Mouse (Mus musculus) CH12.LX (cell line): ENCODE measurements around the gene Psmd1. TPM values are rescaled to one million over a fixed set of nuclear protein-coding genes. Genes with fewer than 3 reads are reported as not detected.

Experiments used
- DNase-seq: peaks from one replicate; pipeline ENCODE4 v3.0.0-alpha.2; 2013; ENCODE audit errors: extremely low read depth
- H3K27ac ChIP-seq: 2 replicates; pipeline ENCODE4 v1.5.1; 2012; ENCODE audit warnings: low read depth, mild to moderate bottlenecking, control low read depth, moderate library complexity; ENCODE audit not compliant: insufficient read depth
- H3K27me3 ChIP-seq: replicated peaks from 2 replicates; pipeline ENCODE3; 2012; ENCODE audit warnings: inconsistent platforms
- H3K36me3 ChIP-seq, 2 experiments: replicated peaks in 1 of 2; 2 replicates each; pipeline versions ENCODE3 to v1.6.1; 2012; ENCODE audit warnings: inconsistent platforms in 1 of 2, low read length in 1 of 2, mild to moderate bottlenecking in 1 of 2, mixed read lengths in 1 of 2, moderate library complexity in 1 of 2; ENCODE audit not compliant: control insufficient read depth in 1 of 2, insufficient read depth in 1 of 2
- H3K4me1 ChIP-seq, 2 experiments: 2 replicates each; pipeline ENCODE4 v1.6.1; 2012; ENCODE audit warnings: inconsistent platforms in 1 of 2, moderate library complexity in 1 of 2; ENCODE audit not compliant: insufficient read depth in 2 of 2, control insufficient read depth in 1 of 2
- H3K4me2 ChIP-seq: 2 replicates; pipeline ENCODE4 v1.6.1; 2012; ENCODE audit warnings: low read depth, mild to moderate bottlenecking, control low read depth; ENCODE audit not compliant: poor library complexity, insufficient read depth, severe bottlenecking
- H3K4me3 ChIP-seq, 3 experiments: fragments of 150-350 bp in 1 of 3; sonication (generic) in 1 of 3; replicated peaks in 1 of 3; 2 replicates each; pipeline versions ENCODE3 to v1.5.1; 2011 to 2012; ENCODE audit warnings: low read depth in 2 of 3, low read length in 2 of 3, mild to moderate bottlenecking in 2 of 3, moderate library complexity in 2 of 3, control low read depth in 1 of 3, improper control_type of control experiment in 1 of 3, inconsistent platforms in 1 of 3, mixed read lengths in 1 of 3; ENCODE audit not compliant: poor library complexity in 1 of 3
- H3K79me2 ChIP-seq: replicated peaks from 2 replicates; pipeline ENCODE4 v1.6.1; 2012; ENCODE audit warnings: mild to moderate bottlenecking, moderate library complexity; ENCODE audit not compliant: control insufficient read depth, poor library complexity, insufficient read depth, severe bottlenecking; ENCODE audit errors: extremely low read depth
- H3K9ac ChIP-seq: 2 replicates; pipeline ENCODE4 v1.6.1; 2012; ENCODE audit warnings: low read depth, mild to moderate bottlenecking, control low read depth, moderate library complexity; ENCODE audit not compliant: insufficient read depth
- H3K9me3 ChIP-seq: replicated peaks from 2 replicates; pipeline ENCODE3; 2012; ENCODE audit warnings: low read length, inconsistent platforms, mixed read lengths
- CTCF ChIP-seq, 2 experiments: IDR thresholded peaks in 1 of 2; conservative IDR thresholded peaks in 1 of 2; 2 replicates each; pipeline ENCODE4 v1.5.1; 2011 to 2012; ENCODE audit warnings: low read depth in 2 of 2, low read length in 2 of 2, improper control_type of control experiment in 1 of 2, inconsistent platforms in 1 of 2, mild to moderate bottlenecking in 1 of 2, moderate library complexity in 1 of 2
- ELF1 ChIP-seq: IDR thresholded peaks from 2 replicates; pipeline ENCODE4 v1.6.1; 2014; ENCODE audit warnings: low read depth, mild to moderate bottlenecking, inconsistent platforms, low read length, improper control_type of control experiment
- HCFC1 ChIP-seq: IDR thresholded peaks from 2 replicates; pipeline ENCODE4 v1.6.1; 2012; ENCODE audit warnings: low read depth, mild to moderate bottlenecking, inconsistent platforms, low read length, improper control_type of control experiment
- JUN ChIP-seq: IDR thresholded peaks from 2 replicates; pipeline ENCODE4 v1.6.1; 2011; ENCODE audit warnings: low read depth, mild to moderate bottlenecking, low read length, improper control_type of control experiment, moderate library complexity; ENCODE audit not compliant: insufficient read depth
- JUND ChIP-seq: conservative IDR thresholded peaks from 2 replicates; pipeline ENCODE4 v1.6.1; 2011; ENCODE audit warnings: low read depth, low read length, improper control_type of control experiment
- KAT2A ChIP-seq: IDR thresholded peaks from 2 replicates; pipeline ENCODE4 v1.6.1; 2012; ENCODE audit warnings: low read length, improper control_type of control experiment, inconsistent platforms; ENCODE audit not compliant: insufficient replicate concordance
- MAX ChIP-seq: IDR thresholded peaks from 2 replicates; pipeline ENCODE4 v1.6.1; 2011; ENCODE audit warnings: low read length, improper control_type of control experiment
- MXI1 ChIP-seq: IDR thresholded peaks from 2 replicates; pipeline ENCODE4 v1.6.1; 2011; ENCODE audit warnings: mild to moderate bottlenecking, low read depth, low read length, improper control_type of control experiment
- NELFE ChIP-seq: IDR thresholded peaks from 2 replicates; pipeline ENCODE4 v1.6.1; 2011; ENCODE audit warnings: low read depth, low read length, improper control_type of control experiment
- NRF1 ChIP-seq: IDR thresholded peaks from 2 replicates; pipeline ENCODE4 v1.6.1; 2014; ENCODE audit warnings: low read depth, mild to moderate bottlenecking, inconsistent platforms, low read length, improper control_type of control experiment, moderate library complexity
- RCOR1 ChIP-seq: conservative IDR thresholded peaks from 2 replicates; pipeline ENCODE4 v1.6.1; 2012; ENCODE audit warnings: low read depth, mild to moderate bottlenecking, inconsistent platforms, low read length, improper control_type of control experiment
- SIN3A ChIP-seq: IDR thresholded peaks from 2 replicates; pipeline ENCODE4 v1.6.1; 2012; ENCODE audit warnings: low read length, improper control_type of control experiment, inconsistent platforms
- SMC3 ChIP-seq: IDR thresholded peaks from 2 replicates; pipeline ENCODE4 v1.6.1; 2011; ENCODE audit warnings: low read depth, low read length, improper control_type of control experiment
- TBP ChIP-seq: conservative IDR thresholded peaks from 2 replicates; pipeline ENCODE4 v1.6.1; 2011; ENCODE audit warnings: low read depth, low read length, improper control_type of control experiment
- TCF12 ChIP-seq: IDR thresholded peaks from 2 replicates; pipeline ENCODE4 v1.6.1; 2014; ENCODE audit warnings: low read depth, mild to moderate bottlenecking, inconsistent platforms, low read length, improper control_type of control experiment
- UBTF ChIP-seq: IDR thresholded peaks from 2 replicates; pipeline ENCODE4 v1.6.1; 2012; ENCODE audit warnings: low read depth, mild to moderate bottlenecking, inconsistent platforms, low read length, improper control_type of control experiment, moderate library complexity
- ZNF384 ChIP-seq: IDR thresholded peaks from 2 replicates; pipeline ENCODE4 v1.6.1; 2012; ENCODE audit warnings: low read depth, low read length, improper control_type of control experiment, inconsistent platforms
- dilution Hi-C: fragments of 300-500 bp; cut with MboI; formaldehyde crosslinking; loops from 2 replicates; pipeline ENCODE4 v1.14.3; 2020; ENCODE audit warnings: low sequenced_read_pairs; ENCODE audit not compliant: extremely low pct_unique_long_range_greater_than_20kb, extremely low pct_ligation_motif_present
- in situ Hi-C: fragments of 300-500 bp; cut with MboI; formaldehyde crosslinking; loops from 3 replicates; pipeline ENCODE4 v1.14.3; 2019; ENCODE audit warnings: low sequenced_read_pairs, low pct_ligation_motif_present, low pct_unique_long_range_greater_than_20kb, mixed read lengths
- polyA plus RNA-seq: library from polyadenylated mRNA; unstranded; fragments of >175 nt; gene quantifications from 2 replicates; pipeline ENCODE4 v1.2.1, GENCODE M21; 2012; ENCODE audit warnings: low read depth; ENCODE audit not compliant: insufficient read length
- total RNA-seq, 2 experiments: library from RNA; depleted of rRNA; stranded (reverse); fragments of 300-350 nt in 1 of 2; fragments of >200 nt in 1 of 2; gene quantifications; 2 replicates each; pipeline ENCODE4 v1.2.3; 2012 to 2014

Gene Psmd1
- total and polyA plus RNA-seq, 3 experiments, result 87.6 to 196 (median 134) TPM

GRCm38 (mm10) chr1:86143165-86143564 is 79.0 kb downstream of the Psmd1 start:
- H3K27me3 ChIP-seq, result no peaks in the 10 kb centered on the region

DNA sequence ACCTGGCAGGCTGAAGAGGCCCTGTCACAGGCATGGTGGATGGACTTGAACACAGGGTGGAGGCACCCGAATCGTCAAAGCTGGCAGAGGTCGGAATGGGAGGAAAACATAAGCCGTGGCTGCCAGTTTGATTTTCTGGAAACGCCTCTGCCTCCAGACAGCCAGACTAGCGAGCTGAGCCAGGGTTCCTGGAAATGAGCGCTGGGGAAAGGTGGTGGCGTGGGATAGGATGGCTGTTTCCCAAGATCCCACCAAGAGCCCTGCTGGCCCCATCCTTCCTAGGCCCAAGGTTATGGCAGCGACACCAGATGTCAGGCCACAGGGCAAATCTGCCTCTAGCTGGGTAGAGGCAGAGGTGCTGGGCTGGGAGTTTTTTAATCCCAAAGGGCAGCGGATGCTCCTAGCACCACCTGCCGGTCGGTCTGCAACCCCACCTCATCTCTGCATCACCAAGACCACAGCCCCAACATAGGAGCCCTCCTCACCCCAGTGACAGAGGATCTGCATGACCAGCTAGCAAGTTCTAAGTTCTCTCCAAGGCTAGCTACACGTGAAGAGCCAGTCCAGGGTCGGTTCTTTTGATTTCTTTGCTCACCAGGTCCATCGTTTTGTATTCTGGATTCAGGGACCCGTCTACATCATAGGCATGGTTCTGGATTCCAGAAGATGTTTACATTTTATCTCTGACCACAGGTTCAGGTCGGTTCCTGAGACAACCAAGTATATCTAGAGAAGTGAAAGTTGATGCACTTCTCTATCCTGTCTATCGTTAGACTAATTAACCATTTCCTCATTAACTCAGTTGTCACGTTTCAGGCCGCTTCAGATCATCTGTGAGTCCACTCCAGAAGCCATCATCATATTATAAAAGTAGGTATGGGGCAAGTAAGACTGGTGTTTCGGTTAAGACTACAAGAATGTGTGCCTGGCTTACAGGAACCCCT is 80.1 kb downstream of the Psmd1 start:
- TF ChIP-seq MAX (no peak), CTCF (conservative IDR thresholded peaks at IDR 0.05 in 1 of 2, IDR thresholded peaks at IDR 0.05 in 1 of 2; ENCODE audit: low read depth in 2 of 2, low read length in 2 of 2) (peak in 1 of 2 experiments; percentile 51; a peak in 2 of 4 replicates), UBTF (no peak), HCFC1 (no peak), SMC3 (peak; percentile 30), TBP (no peak), JUN (no peak)
- Histone ChIP-seq H3K27me3 (no peaks in the 10 kb centered on the region), H3K27ac (no peak overlapping the region), H3K4me2 (no peak overlapping the region), H3K79me2 (no peaks in the 10 kb centered on the region), H3K36me3 (peaks cover 4 to 21% of the 10 kb centered on the region in 2 experiments), H3K4me1 (0 out of 4 replicates have a peak, but pooled peaks cover 0 to 6% of the 10 kb centered on the region in 2 experiments), H3K4me3 (no peak overlapping the region), H3K9ac (no peak overlapping the region), H3K9me3 (no peaks in the 10 kb centered on the region)
- no peak for DNase-seq
- dilution Hi-C loops, result no loop called here
- in situ Hi-C loops, result no loop called here

More at GRCm38 (mm10) chr1:86143165-86143564, 79.0 kb downstream of the Psmd1 start:
- no peak for DNase-seq
- Histone ChIP-seq H3K9me3 (no peaks in the 10 kb centered on the region), H3K27ac (no peak overlapping the region)
- no peak for TF ChIP-seq KAT2A
- TF ChIP-seq ELF1, result no peak
- TF ChIP-seq ZNF384, result no peak
- no peak for TF ChIP-seq SIN3A
- TF ChIP-seq NELFE, result no peak
- TF ChIP-seq, all 38 proteins: peak for 0
- peaks cover 9 to 32% of the 10 kb centered on the region in 2 experiments for H3K36me3 ChIP-seq
- in situ Hi-C loops (no loop called here), dilution Hi-C loops (no loop called here)
- H3K4me2 ChIP-seq, result no peak overlapping the region
- no peak overlapping the region for H3K9ac ChIP-seq
- no peaks in the 10 kb centered on the region for H3K79me2 ChIP-seq
- H3K4me3 ChIP-seq, result no peak overlapping the region
- 0 out of 4 replicates have a peak, but pooled peaks cover 0 to 6% of the 10 kb centered on the region in 2 experiments for H3K4me1 ChIP-seq

GRCm38 (mm10) chr1:86146293-86146692 is 82.1 kb downstream of the Psmd1 start:
- H3K36me3 ChIP-seq, result peaks cover 0 to 4% of the 10 kb centered on the region in 2 experiments
- no peaks in the 10 kb centered on the region for H3K79me2 ChIP-seq
- H3K9ac ChIP-seq, result no peak overlapping the region
- no peak overlapping the region for H3K4me2 ChIP-seq
- DNase-seq, result no peak
- in situ Hi-C loops (no loop called here), dilution Hi-C loops (no loop called here)
- no peaks in the 10 kb centered on the region for H3K9me3 ChIP-seq
- H3K27ac ChIP-seq, result no peak overlapping the region
- H3K27me3 ChIP-seq, result no peaks in the 10 kb centered on the region
- no peak for TF ChIP-seq TBP
- no peak for TF ChIP-seq TCF12
- no peak for TF ChIP-seq MXI1
- no peak for TF ChIP-seq CTCF (conservative IDR thresholded peaks at IDR 0.05 in 1 of 2, IDR thresholded peaks at IDR 0.05 in 1 of 2; ENCODE audit: low read depth in 2 of 2, low read length in 2 of 2)
- no peak for TF ChIP-seq SIN3A
- no peak for TF ChIP-seq NRF1
- no peak for TF ChIP-seq JUND
- no peak for TF ChIP-seq RCOR1
- no peak for TF ChIP-seq UBTF
- no peak overlapping the region for H3K4me3 ChIP-seq
- H3K4me1 ChIP-seq, result peaks cover 2 to 11% of the 10 kb centered on the region in 2 experiments; a peak in 2 of 4 replicates
